Mouse (Mus musculus): ENCODE measurements at regions not wholly inside any gene's neighbourhood (a gene's known extent, or its start where the extent isn't known, plus 50 kb on each side); places are given as distances from the start of the nearest gene placed in this dataset.

- DNase-seq (ENCODE audit: low spot score in 2 of 2) = no peak
Measured at GRCm38 (mm10) chr12:46138646-46139045, 680.1 kb downstream of the Nova1 start.

DNA sequence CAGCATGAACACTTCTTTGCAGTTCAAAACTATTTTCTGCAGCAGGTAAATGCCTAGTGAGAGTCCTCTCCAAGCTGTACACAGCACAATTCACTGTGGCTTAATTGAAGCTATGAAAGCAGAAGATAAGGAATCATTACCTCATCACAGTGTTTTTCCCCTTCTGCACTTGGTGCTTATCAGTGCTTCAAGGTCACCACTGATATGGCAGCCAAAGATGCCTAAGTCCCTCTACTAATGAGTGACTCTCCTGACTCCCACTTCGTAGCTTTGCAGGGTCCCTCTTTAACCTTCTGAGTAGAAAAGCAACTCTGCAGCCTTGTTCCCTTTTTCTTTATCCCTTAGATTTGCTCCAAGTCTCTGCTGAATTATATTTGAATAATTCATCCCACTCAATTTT is 692.9 kb downstream of the Nova1 start:
- DNase-seq (ENCODE audit: low spot score in 2 of 2) = no peak

GRCm38 (mm10) chr12:46111352-46111751 is 707.4 kb downstream of the Nova1 start:
- no peak for DNase-seq (ENCODE audit: low spot score in 2 of 2)

- no peak for DNase-seq (ENCODE audit: low spot score in 2 of 2)
Measured at GRCm38 (mm10) chr12:46083356-46083755, 735.4 kb downstream of the Nova1 start.

DNA sequence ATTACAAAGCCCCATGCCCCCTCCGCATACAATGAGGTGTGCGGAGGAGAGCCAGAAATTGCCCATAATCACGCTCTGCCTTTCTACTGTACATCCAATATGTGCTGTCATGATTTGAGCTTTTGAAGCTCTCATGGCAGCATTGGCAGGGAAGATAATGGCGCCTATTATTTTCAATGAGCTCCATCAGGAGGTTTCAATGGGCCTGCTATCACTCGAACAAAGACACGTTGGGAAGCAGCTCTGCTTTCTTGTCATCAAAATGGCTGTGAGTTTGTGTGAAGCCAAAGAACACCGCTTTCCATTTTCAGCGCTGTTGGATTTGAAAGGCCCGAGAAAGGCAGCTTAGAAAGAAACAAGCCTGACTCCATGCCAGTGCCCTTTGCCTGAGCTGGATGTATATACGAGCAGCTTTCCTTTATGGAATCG is 742.9 kb downstream of the Nova1 start:
- DNase-seq (ENCODE audit: low spot score in 2 of 2) = peak in 1 of 2 experiments; percentile 4

- no peak for DNase-seq (ENCODE audit: low spot score in 2 of 2)
Measured at GRCm38 (mm10) chr12:46075355-46075754, 743.4 kb downstream of the Nova1 start.

- DNase-seq (ENCODE audit: low spot score in 2 of 2) = no peak
Measured at GRCm38 (mm10) chr12:46066896-46067295, 751.8 kb downstream of the Nova1 start.

DNA sequence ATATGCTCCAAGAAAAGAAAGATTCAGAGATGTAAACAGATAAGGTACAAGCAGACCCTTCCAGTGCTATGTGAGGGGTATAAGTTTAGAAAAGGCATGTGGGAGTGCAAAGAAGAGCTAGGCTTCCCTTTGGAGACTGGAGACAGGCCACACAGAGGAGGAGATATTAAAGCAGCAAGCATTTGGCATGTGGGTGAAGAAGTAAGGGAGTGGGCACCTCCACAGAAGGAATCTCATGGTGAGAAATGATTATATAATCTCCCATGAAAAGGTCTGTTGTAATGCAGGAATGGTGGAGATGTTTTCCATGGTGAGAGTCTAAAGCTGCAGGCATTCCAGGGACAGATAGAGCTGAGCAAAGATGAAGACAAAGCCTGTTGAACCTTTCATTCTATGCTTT is 778.1 kb downstream of the Nova1 start:
- DNase-seq (ENCODE audit: low spot score in 2 of 2) = no peak

GRCm38 (mm10) chr12:46040216-46040615 is 778.5 kb downstream of the Nova1 start:
- no peak for DNase-seq (ENCODE audit: low spot score in 2 of 2)

- no peak for DNase-seq (ENCODE audit: low spot score in 2 of 2)
Measured at GRCm38 (mm10) chr12:46036540-46037094, 782.1 kb downstream of the Nova1 start.

DNA sequence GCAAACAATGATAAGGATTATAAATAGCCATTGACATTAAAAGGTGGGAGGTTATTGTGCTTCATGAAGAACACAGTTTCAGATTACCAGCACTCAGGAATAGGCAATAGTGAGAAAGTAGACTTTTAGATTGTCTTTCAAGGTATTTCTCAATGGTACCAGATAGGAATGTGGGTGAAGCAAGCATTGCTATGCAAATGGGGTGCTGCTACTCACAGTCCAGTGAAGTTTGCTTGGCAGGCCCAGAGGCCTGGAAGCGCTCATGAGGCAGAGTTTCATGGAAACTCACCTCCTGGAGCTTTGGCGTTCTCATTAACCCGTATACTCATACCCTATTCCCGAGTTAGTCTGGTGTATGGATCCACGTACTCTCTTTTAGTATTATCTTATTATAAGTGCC is 793.5 kb downstream of the Nova1 start:
- DNase-seq (ENCODE audit: low spot score in 2 of 2) = no peak

- no peak for DNase-seq (ENCODE audit: low spot score in 2 of 2)
Measured at GRCm38 (mm10) chr12:46021546-46021910, 797.2 kb downstream of the Nova1 start.

GRCm38 (mm10) chr12:46020835-46021545 is 797.7 kb downstream of the Nova1 start:
- no peak for DNase-seq (ENCODE audit: low spot score in 2 of 2)

- no peak for DNase-seq (ENCODE audit: low spot score in 2 of 2)
Measured at GRCm38 (mm10) chr12:45977691-45978414, 840.9 kb downstream of the Nova1 start.

- DNase-seq (ENCODE audit: low spot score in 2 of 2) = no peak
Measured at GRCm38 (mm10) chr12:45975780-45976179, 842.9 kb downstream of the Nova1 start.

DNA sequence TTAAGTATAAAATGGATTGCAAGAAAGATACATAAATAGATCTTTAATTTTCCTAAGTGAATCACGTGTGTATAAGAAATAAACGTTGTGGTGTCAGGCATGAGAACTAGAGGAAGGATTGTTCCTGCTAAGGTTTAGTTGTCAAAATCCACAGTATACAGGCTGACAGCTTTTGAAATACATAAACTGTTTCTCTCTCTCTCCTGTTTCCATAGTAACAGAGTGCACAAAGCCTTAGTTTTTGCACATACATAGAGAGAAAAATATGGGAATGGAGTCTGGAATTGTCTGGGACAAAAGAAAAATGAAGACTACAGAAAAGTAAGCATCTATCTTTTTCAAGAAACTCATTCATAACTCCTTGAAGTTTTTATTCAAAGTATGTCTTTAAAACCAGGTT is 848.3 kb downstream of the Nova1 start:
- DNase-seq (ENCODE audit: low spot score in 2 of 2) = no peak

GRCm38 (mm10) chr12:45969881-45970280 is 848.8 kb downstream of the Nova1 start:
- DNase-seq (ENCODE audit: low spot score in 2 of 2) = no peak

DNA sequence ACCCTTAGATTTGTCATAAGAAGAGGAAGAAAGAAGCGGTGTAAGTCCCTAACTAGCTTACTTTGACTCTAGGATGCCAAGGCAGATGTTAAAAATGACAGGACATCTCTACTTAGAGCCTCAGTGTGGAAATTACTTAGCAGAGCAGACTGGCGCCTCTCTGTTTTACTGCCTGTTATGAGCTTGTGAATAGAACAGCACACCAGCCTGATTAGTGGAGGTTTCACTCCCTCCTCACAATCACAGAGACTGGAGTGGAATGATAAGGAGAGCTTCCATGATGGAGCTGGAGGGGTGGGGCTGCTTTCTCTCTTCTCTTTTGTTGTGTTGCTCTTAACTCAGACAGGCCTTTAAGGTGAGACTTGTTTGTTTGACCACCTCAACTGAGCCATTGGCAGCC is 871.8 kb downstream of the Nova1 start:
- no peak for DNase-seq (ENCODE audit: low spot score in 2 of 2)

DNA sequence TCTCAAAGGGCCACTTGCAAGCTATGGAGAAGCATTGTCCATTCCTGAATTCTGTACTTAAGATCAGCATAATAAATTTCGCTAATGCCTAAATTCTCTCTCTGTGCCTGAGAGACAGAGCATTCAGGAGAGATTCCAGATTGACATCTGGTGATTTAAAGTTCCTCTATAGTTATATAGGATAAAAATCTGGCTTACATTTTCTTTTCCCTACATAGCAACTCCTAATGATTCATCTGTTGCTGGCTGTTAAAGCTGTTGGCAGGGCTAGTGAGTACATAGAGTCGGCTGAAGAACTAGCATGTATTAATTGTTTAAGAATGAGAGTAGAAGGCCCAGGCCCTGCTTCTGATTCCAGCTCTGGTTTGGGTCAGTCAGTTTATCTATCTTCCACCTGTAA is 870.0 kb upstream of the Stxbp6 start:
- DNase-seq (ENCODE audit: low spot score in 2 of 2) = no peak

DNA sequence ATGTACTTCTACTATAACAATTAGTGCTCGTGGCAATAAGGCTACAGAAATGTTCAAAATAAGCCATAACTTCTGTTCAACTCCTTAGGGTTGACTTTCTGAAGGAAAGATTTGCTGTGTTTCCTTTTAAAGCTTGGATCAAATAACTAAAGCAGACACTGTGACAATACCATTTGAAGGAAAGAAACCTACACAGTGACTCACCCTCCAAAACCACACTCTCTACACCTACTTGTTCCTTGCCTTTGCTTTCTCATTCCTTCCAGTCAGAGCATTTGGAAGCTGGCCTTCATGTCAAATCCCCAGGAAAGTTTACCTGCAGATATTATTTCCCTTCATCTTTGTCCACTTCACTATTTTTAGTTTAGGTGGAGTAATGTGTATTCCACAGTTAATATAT is 867.9 kb upstream of the Stxbp6 start:
- DNase-seq (ENCODE audit: low spot score in 2 of 2) = no peak

DNA sequence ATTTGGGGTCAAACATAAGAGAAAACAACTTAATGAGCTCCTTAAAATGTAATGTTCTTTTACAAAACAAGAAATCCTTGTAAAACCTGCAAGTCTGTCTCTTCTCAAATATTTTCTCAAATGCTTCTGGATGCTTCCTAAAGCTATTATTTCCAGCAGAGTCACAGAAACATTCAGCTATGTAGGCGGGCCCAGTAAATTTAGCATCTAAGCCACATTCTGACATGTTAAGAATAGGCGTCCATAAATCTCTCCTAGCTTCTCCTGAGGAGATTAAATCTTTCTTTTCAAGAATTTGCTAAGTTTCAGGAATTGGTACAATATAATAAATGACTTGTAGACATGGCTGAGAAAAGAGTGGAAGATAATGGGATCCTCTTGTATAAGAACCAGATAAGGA is 858.9 kb upstream of the Stxbp6 start:
- DNase-seq (ENCODE audit: low spot score in 2 of 2) = no peak

DNA sequence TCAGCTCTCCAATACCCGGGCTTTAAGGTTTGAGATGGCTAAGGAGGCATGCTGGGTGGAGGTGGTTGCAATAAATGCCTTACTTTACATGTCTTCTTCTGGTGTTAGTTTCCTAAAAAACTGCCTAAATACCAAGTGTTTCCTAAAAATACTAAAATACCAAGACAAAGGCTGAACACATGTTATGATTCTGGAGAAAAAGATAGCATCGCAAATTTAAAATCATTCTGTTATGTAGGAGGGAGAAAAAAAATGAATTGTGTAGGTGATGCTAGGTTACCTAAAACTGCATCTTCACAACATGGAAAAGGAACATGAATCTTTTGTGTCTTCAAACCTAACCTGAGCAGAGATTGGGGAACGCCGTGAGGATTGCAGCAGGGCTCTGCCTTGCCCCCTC is 857.7 kb upstream of the Stxbp6 start:
- no peak for DNase-seq (ENCODE audit: low spot score in 2 of 2)

GRCm38 (mm10) chr12:45929760-45930150 is 855.2 kb upstream of the Stxbp6 start:
- DNase-seq (ENCODE audit: low spot score in 2 of 2) = peak in 1 of 2 experiments; percentile 26
